Mouse (Mus musculus) olfactory bulb, adult 2 months (tissue): ENCODE data around the gene Csdc2. TPM values are rescaled to one million over a fixed set of nuclear protein-coding genes. Genes with fewer than 3 reads are reported as not detected.
A peak's percentile ranks its signal among the peaks of the same experiment; 100 is the strongest.

Experiments used
- H3K27ac ChIP-seq: fragments of 200-500 bp; 2 replicates; pipeline ENCODE4 v1.5.1; 2012; ENCODE audit warnings: low read depth, low read length; ENCODE audit not compliant: insufficient read depth
- H3K4me1 ChIP-seq: fragments of 200-500 bp; 2 replicates; pipeline ENCODE4 v1.6.1; 2012; ENCODE audit warnings: low read length; ENCODE audit not compliant: control insufficient read depth, insufficient read depth
- H3K4me3 ChIP-seq: fragments of 200-500 bp; 2 replicates; pipeline ENCODE4 v1.5.1; 2012; ENCODE audit warnings: mild to moderate bottlenecking, low read depth, low read length, moderate library complexity; ENCODE audit not compliant: insufficient read depth
- CTCF ChIP-seq: fragments of 200-500 bp; IDR thresholded peaks from 2 replicates; pipeline ENCODE4 v1.5.1; 2012; ENCODE audit warnings: low read depth, mild to moderate bottlenecking, low read length, moderate library complexity; ENCODE audit not compliant: insufficient read depth
- POLR2A ChIP-seq: fragments of 200-500 bp; IDR thresholded peaks from 2 replicates; pipeline ENCODE4 v1.6.1; 2012; ENCODE audit warnings: mild to moderate bottlenecking, low read depth, low read length, moderate library complexity; ENCODE audit not compliant: insufficient read depth
- WGBS: fragments of 180-500 bp; shearing (Covaris S2); methylation state at CpG from one replicate; pipeline ENCODE4 v1.1.7; 2018; 5-methylcytosine and 5-hydroxymethylcytosine counted together
- polyA plus RNA-seq: library from polyadenylated mRNA; stranded (reverse); fragments of >200 nt; gene quantifications from 2 replicates; pipeline ENCODE4 v1.2.4, GENCODE M21; 2012; ENCODE audit warnings: low replicate concordance; ENCODE audit not compliant: missing spikeins, insufficient read depth, insufficient read length

Gene Csdc2
- polyA plus RNA-seq, result not detected in 2 replicates

- peaks cover 43% of the 10 kb centered on the region for H3K4me1 ChIP-seq
- TF ChIP-seq POLR2A, result peak; percentile 50
- TF ChIP-seq CTCF, result no peak
- WGBS, result under 1% methylated on average over 12 of the region's 12 CpGs
Observed at GRCm38 (mm10) chr15:81936679-81937078, at the start of gene Csdc2. Gene Csdc2, plus strand, starts transcription at chr15:81936759.

GRCm38 (mm10) chr15:81886795-81887550, 49.6 kb upstream of the Csdc2 start:
- no peak for TF ChIP-seq CTCF
- TF ChIP-seq POLR2A, result no peak
- peaks cover 9% of the 10 kb centered on the region; the same call in 1 of the 2 replicates for H3K4me1 ChIP-seq
- no peak overlapping the region for H3K27ac ChIP-seq
- WGBS, result 77% methylated on average over 6 of the region's 6 CpGs
- no peak overlapping the region for H3K4me3 ChIP-seq

More at GRCm38 (mm10) chr15:81936679-81937078, at the start of gene Csdc2:
- Histone ChIP-seq H3K4me3 (peak within 1 kb of the TSS; percentile 98), H3K27ac (peak within 1 kb of the TSS; percentile 100)

- 85% methylated on average over 7 of the region's 7 CpGs for WGBS
- H3K4me1 ChIP-seq, result peaks cover 8% of the 10 kb centered on the region; the same call in 1 of the 2 replicates
- TF ChIP-seq CTCF (no peak), POLR2A (no peak)
- H3K27ac ChIP-seq, result no peak overlapping the region
- no peak overlapping the region for H3K4me3 ChIP-seq
Observed at GRCm38 (mm10) chr15:81889175-81889574, 47.4 kb upstream of the Csdc2 start.

GRCm38 (mm10) chr15:81891140-81891802, 45.3 kb upstream of the Csdc2 start:
- H3K4me3 ChIP-seq, result no peak overlapping the region
- no peak for TF ChIP-seq CTCF
- no peak for TF ChIP-seq POLR2A
- peak overlapping the region; percentile 72; the same call in 1 of the 2 replicates for H3K27ac ChIP-seq
- 47% methylated on average over 7 of the region's 7 CpGs for WGBS
- H3K4me1 ChIP-seq, result peaks cover 8% of the 10 kb centered on the region; the same call in 1 of the 2 replicates

GRCm38 (mm10) chr15:81891822-81892580, 44.6 kb upstream of the Csdc2 start:
- 88% methylated on average over 8 of the region's 8 CpGs for WGBS

GRCm38 (mm10) chr15:81894002-81894401, 42.6 kb upstream of the Csdc2 start:
- TF ChIP-seq POLR2A (no peak), CTCF (no peak)
- Histone ChIP-seq H3K4me3 (no peak overlapping the region), H3K27ac (no peak overlapping the region), H3K4me1 (peaks cover 5% of the 10 kb centered on the region; the same call in 1 of the 2 replicates)
- WGBS, result 81% methylated on average over 1 of the region's 1 CpGs

More at GRCm38 (mm10) chr15:81891822-81892580, 44.6 kb upstream of the Csdc2 start:
- no peak overlapping the region for H3K4me3 ChIP-seq
- H3K4me1 ChIP-seq, result peaks cover 8% of the 10 kb centered on the region; the same call in 1 of the 2 replicates
- 0 out of 2 replicates have a peak overlapping the region, but pooled peaks have one; percentile 33 for H3K27ac ChIP-seq
- TF ChIP-seq POLR2A (no peak), CTCF (no peak)

GRCm38 (mm10) chr15:81896407-81896806, 40.2 kb upstream of the Csdc2 start:
- no peak for TF ChIP-seq CTCF
- no peak for TF ChIP-seq POLR2A
- Histone ChIP-seq H3K4me1 (peaks cover 5% of the 10 kb centered on the region; the same call in 1 of the 2 replicates), H3K4me3 (no peak overlapping the region), H3K27ac (no peak overlapping the region)
- WGBS, result 39% methylated on average over 2 of the region's 2 CpGs

- 87% methylated on average over 5 of the region's 5 CpGs for WGBS
- no peak overlapping the region for H3K27ac ChIP-seq
- TF ChIP-seq POLR2A (no peak), CTCF (no peak)
- no peak overlapping the region for H3K4me3 ChIP-seq
- H3K4me1 ChIP-seq, result no peaks in the 10 kb centered on the region
Observed at GRCm38 (mm10) chr15:81897607-81898285, 38.8 kb upstream of the Csdc2 start.
